Mouse (Mus musculus) left cerebral cortex, adult 18-20 months (tissue): ENCODE data around the gene Tnfsfm13. TPM values are rescaled to one million over a fixed set of nuclear protein-coding genes. Genes with fewer than 3 reads are reported as not detected.
"Not testable (repeated sequence)": the region's sequence is repeated elsewhere in the genome, so short reads cannot be mapped to it uniquely, and the experiment has no call there.

Source experiments
- DNase-seq, 2 experiments: peaks; one replicate each; pipeline ENCODE4 v3.0.0; 2021 to 2022; ENCODE audit warnings: low spot score in 2 of 2, mixed read lengths in 1 of 2
- long read RNA-seq, 2 experiments: library from polyadenylated mRNA; stranded (forward); transcript quantifications; one replicate each; pipeline ENCODE4 v2.0.0; 2021
- total RNA-seq, 2 experiments: library from RNA; stranded (reverse); gene quantifications; 2 replicates each; pipeline ENCODE4 v1.2.3; 2021

The Tnfsfm13 gene
- 1 to 10 TPM; 1.7 to 4.1 TPM for total RNA-seq
- long read RNA-seq, experiment 1, partial matches to known transcripts: 2 of 9 reads
- long read RNA-seq, experiment 1, other reads (novel, unspliced or antisense): 4 of 9 reads
- long read RNA-seq, experiment 2, partial matches to known transcripts: 0 of 4 reads
- long read RNA-seq, experiment 2, other reads (novel, unspliced or antisense): 1 of 4 reads

GRCm38 (mm10) chr11:69695361-69696181, at the start of gene Tnfsfm13, which contains the start of gene Tnfsf12:
Tnfsfm13 (minus strand) TSS chr11:69696098.
Tnfsf12 (minus strand) TSS chr11:69695849.
- DNase-seq: peak; percentile 45 to 53

- not testable (repeated sequence) for DNase-seq
Measured at GRCm38 (mm10) chr11:69731408-69731807, 35.5 kb upstream of the Tnfsfm13 start.

GRCm38 (mm10) chr11:69729063-69729462, 33.2 kb upstream of the Tnfsfm13 start:
- peak; percentile 15 to 41 for DNase-seq

- no peak for DNase-seq
Measured at GRCm38 (mm10) chr11:69725951-69726350, 30.1 kb upstream of the Tnfsfm13 start.

- no peak for DNase-seq
Measured at GRCm38 (mm10) chr11:69723074-69723473, 27.2 kb upstream of the Tnfsfm13 start.

GRCm38 (mm10) chr11:69720852-69721251, 25.0 kb upstream of the Tnfsfm13 start:
- DNase-seq: no peak

GRCm38 (mm10) chr11:69719423-69719822, 23.5 kb upstream of the Tnfsfm13 start:
- no peak for DNase-seq

GRCm38 (mm10) chr11:69718661-69719060, 22.8 kb upstream of the Tnfsfm13 start:
- DNase-seq: no peak

GRCm38 (mm10) chr11:69716953-69717352, 21.1 kb upstream of the Tnfsfm13 start:
- no peak for DNase-seq

GRCm38 (mm10) chr11:69715929-69716328, 20.0 kb upstream of the Tnfsfm13 start:
- DNase-seq: no peak

- no peak for DNase-seq
Measured at GRCm38 (mm10) chr11:69715482-69715881, 19.6 kb upstream of the Tnfsfm13 start.

- no peak for DNase-seq
Measured at GRCm38 (mm10) chr11:69714636-69715329, 18.9 kb upstream of the Tnfsfm13 start.

GRCm38 (mm10) chr11:69712954-69713672, 17.2 kb upstream of the Tnfsfm13 start:
- no peak for DNase-seq

- DNase-seq: no peak
Measured at GRCm38 (mm10) chr11:69711082-69711481, 15.2 kb upstream of the Tnfsfm13 start.

GRCm38 (mm10) chr11:69710470-69710869, 14.6 kb upstream of the Tnfsfm13 start:
- no peak for DNase-seq

- no peak for DNase-seq
Measured at GRCm38 (mm10) chr11:69709554-69710446, 13.9 kb upstream of the Tnfsfm13 start.

GRCm38 (mm10) chr11:69708614-69709265, 12.8 kb upstream of the Tnfsfm13 start:
- DNase-seq: no peak

GRCm38 (mm10) chr11:69707873-69708381, 12.0 kb upstream of the Tnfsfm13 start:
- DNase-seq: no peak

GRCm38 (mm10) chr11:69707480-69707847, 11.6 kb upstream of the Tnfsfm13 start:
- DNase-seq: no peak
